Mouse (Mus musculus): ENCODE data around the gene Olfr799. TPM values are rescaled to one million over a fixed set of nuclear protein-coding genes. Genes with fewer than 3 reads are reported as not detected.

The Olfr799 gene
- not detected in 2 replicates for polyA plus RNA-seq (2015; fragmentation: Nextera tagmentation; extraction: Ambion mirVana)

- Histone ChIP-seq H3K9me3 (no peaks in the 10 kb centered on the region), H3K27me3 (no peaks in the 10 kb centered on the region), H3K4me3 (no peak within 1 kb of the TSS), H3K9ac (no peak within 1 kb of the TSS), H3K4me1 (no peaks in the 10 kb centered on the region), H3K36me3 (no peaks in the 10 kb centered on the region), H3K27ac (no peak within 1 kb of the TSS), H3K4me2 (no peak within 1 kb of the TSS)
- 13% methylated on average over 1 of the region's 1 CpGs for WGBS
- no peak for ATAC-seq (ENCODE audit: insufficient number of reproducible peaks, insufficient read depth, low FRiP score, low TSS enrichment, low read depth)
Observed at GRCm38 (mm10) chr10:129637184-129637583, at the start of gene Olfr799. Olfr799 (plus strand) TSS chr10:129637484.

DNA sequence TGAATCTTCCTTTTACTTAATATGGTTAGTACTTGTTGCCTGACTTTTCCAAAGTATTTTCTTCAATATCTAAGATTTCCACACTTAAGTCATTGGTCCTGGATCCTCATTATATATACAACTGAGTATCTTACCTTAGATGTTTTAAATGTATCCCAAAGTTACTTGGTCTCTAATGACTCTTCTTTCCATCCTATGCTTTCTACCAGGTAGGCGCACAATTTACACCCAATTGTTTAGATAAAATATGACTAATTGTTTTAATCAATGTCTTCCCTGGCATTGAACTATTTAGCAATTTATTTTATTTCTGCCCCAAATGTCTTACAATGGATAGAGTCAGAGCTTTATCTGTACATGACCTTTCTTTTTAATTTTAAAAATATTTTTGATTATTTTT is 24.8 kb upstream of the Olfr799 start, which contains the start of gene Olfr796:
TSS of gene Olfr796 (minus strand) at position 101 of the 400 bp plus-strand sequence.
- Histone ChIP-seq H3K27me3 (no peaks in the 10 kb centered on the region), H3K9ac (no peak within 1 kb of the TSS), H3K4me1 (no peaks in the 10 kb centered on the region), H3K4me2 (no peak within 1 kb of the TSS), H3K36me3 (no peaks in the 10 kb centered on the region), H3K27ac (no peak within 1 kb of the TSS), H3K9me3 (no peaks in the 10 kb centered on the region), H3K4me3 (no peak within 1 kb of the TSS)
- no peak for ATAC-seq (ENCODE audit: insufficient number of reproducible peaks, insufficient read depth, low FRiP score, low TSS enrichment, low read depth)
- WGBS: 94% methylated on average over 1 of the region's 1 CpGs

- no peaks in the 10 kb centered on the region for H3K27me3 ChIP-seq
- H3K27ac ChIP-seq: no peak overlapping the region
- no peaks in the 10 kb centered on the region for H3K9me3 ChIP-seq
- H3K36me3 ChIP-seq: no peaks in the 10 kb centered on the region
- H3K4me3 ChIP-seq: no peak overlapping the region
- no peak for ATAC-seq (ENCODE audit: insufficient number of reproducible peaks, insufficient read depth, low FRiP score, low TSS enrichment, low read depth)
- no peak overlapping the region for H3K9ac ChIP-seq
- H3K4me1 ChIP-seq: no peaks in the 10 kb centered on the region
- 41% methylated on average over 1 of the region's 1 CpGs for WGBS
- no peak overlapping the region for H3K4me2 ChIP-seq
Observed at GRCm38 (mm10) chr10:129621724-129622123, 15.6 kb upstream of the Olfr799 start.

- no peak for ATAC-seq (ENCODE audit: insufficient number of reproducible peaks, insufficient read depth, low FRiP score, low TSS enrichment, low read depth)
- no peaks in the 10 kb centered on the region for H3K36me3 ChIP-seq
- no peak overlapping the region for H3K4me3 ChIP-seq
- no peak overlapping the region for H3K9ac ChIP-seq
- no peak overlapping the region for H3K27ac ChIP-seq
- no peak overlapping the region for H3K4me2 ChIP-seq
- no peaks in the 10 kb centered on the region for H3K27me3 ChIP-seq
- H3K4me1 ChIP-seq: no peaks in the 10 kb centered on the region
- no peaks in the 10 kb centered on the region for H3K9me3 ChIP-seq
Observed at GRCm38 (mm10) chr10:129623251-129623650, 14.0 kb upstream of the Olfr799 start.

DNA sequence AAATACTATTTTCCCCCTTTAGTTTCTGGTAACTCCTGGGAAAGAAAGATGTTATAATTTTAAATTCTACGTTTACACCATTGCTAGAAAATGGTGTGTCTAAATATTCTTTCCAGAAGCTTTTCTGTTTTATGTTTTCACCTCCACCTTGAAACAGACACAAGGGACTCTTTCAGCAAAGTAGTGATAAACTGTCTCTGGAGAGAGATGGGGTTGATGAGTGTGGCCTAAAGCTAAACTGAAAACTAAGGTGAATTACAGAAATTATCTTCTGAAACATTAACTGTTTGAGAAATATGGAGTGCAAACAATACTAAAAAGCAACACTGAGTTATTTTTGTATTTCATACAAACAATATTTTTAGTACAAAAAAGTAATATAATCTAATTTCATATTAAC is 9.4 kb upstream of the Olfr799 start, which contains the start of gene Olfr798:
TSS of gene Olfr798 (minus strand) at position 101 of the 400 bp plus-strand sequence.
- WGBS: 78% methylated on average over 1 of the region's 1 CpGs
- ATAC-seq (ENCODE audit: insufficient number of reproducible peaks, insufficient read depth, low FRiP score, low TSS enrichment, low read depth): no peak
- H3K9ac ChIP-seq: no peak within 1 kb of the TSS
- H3K27me3 ChIP-seq: no peaks in the 10 kb centered on the region
- H3K4me1 ChIP-seq: no peaks in the 10 kb centered on the region
- H3K36me3 ChIP-seq: no peaks in the 10 kb centered on the region
- no peak within 1 kb of the TSS for H3K27ac ChIP-seq
- no peaks in the 10 kb centered on the region for H3K9me3 ChIP-seq
- H3K4me3 ChIP-seq: no peak within 1 kb of the TSS
- H3K4me2 ChIP-seq: no peak within 1 kb of the TSS

DNA sequence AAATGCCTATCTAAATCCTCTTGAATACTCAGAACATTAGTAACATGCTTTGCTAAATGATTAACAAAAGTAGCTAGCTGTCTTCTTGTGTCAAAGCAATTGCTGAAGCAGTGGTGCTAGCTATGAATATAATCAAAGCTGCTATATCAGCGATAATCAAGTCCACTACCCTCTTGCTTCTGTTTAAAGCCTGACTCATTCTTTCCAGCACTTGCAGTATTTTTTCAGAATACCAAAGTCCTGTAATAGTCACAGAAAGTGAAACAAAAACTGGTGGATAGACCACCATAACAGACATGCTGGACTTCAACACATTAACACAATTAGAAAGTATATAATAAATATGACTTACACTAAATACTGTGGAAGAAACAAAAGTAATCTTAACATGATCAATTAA is 14.5 kb downstream of the Olfr799 start:
- ATAC-seq (ENCODE audit: insufficient number of reproducible peaks, insufficient read depth, low FRiP score, low TSS enrichment, low read depth): no peak
- H3K9ac ChIP-seq: no peak overlapping the region

GRCm38 (mm10) chr10:129657394-129657793 is 20.1 kb downstream of the Olfr799 start, which contains the start of gene Olfr800:
Olfr800 (plus strand) TSS chr10:129657694.
- Histone ChIP-seq H3K27ac (no peak within 1 kb of the TSS), H3K27me3 (no peaks in the 10 kb centered on the region), H3K9me3 (no peaks in the 10 kb centered on the region), H3K4me2 (no peak within 1 kb of the TSS), H3K4me1 (no peaks in the 10 kb centered on the region), H3K9ac (no peak within 1 kb of the TSS), H3K4me3 (no peak within 1 kb of the TSS), H3K36me3 (no peaks in the 10 kb centered on the region)
- no peak for ATAC-seq (ENCODE audit: insufficient number of reproducible peaks, insufficient read depth, low FRiP score, low TSS enrichment, low read depth)

More for the DNA sequence above, 14.5 kb downstream of the Olfr799 start:
- 91% methylated on average over 1 of the region's 1 CpGs for WGBS
- H3K4me2 ChIP-seq: no peak overlapping the region
- H3K36me3 ChIP-seq: no peaks in the 10 kb centered on the region
- H3K27me3 ChIP-seq: no peaks in the 10 kb centered on the region
- no peaks in the 10 kb centered on the region for H3K9me3 ChIP-seq
- no peaks in the 10 kb centered on the region for H3K4me1 ChIP-seq
- H3K27ac ChIP-seq: no peak overlapping the region
- H3K4me3 ChIP-seq: no peak overlapping the region

DNA sequence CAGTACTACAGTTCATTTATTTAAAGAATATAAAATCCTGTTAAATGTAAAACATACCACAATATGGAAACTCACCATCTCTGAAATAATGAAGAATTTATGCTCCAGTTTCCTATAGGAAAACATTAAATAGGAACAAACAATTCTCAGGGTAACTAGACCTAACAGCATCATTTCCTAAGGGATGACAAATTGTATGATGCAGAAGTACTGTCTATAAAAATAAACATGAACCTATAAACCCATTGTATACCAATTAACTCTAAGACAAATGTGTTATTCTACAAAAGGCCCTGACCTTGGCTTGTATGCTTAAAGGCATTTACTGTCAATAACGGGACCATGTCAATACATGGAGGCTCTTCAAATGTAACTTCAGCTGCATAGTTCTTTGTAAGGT is 36.5 kb downstream of the Olfr799 start, which contains the start of gene Olfr801:
TSS of gene Olfr801 (minus strand) at position 101 of the 400 bp plus-strand sequence.
- Histone ChIP-seq H3K27me3 (no peaks in the 10 kb centered on the region), H3K4me3 (no peak within 1 kb of the TSS), H3K9ac (no peak within 1 kb of the TSS), H3K4me1 (no peaks in the 10 kb centered on the region), H3K36me3 (no peaks in the 10 kb centered on the region), H3K4me2 (no peak within 1 kb of the TSS), H3K9me3 (no peaks in the 10 kb centered on the region), H3K27ac (no peak within 1 kb of the TSS)
- no peak for ATAC-seq (ENCODE audit: insufficient number of reproducible peaks, insufficient read depth, low FRiP score, low TSS enrichment, low read depth)
- WGBS: 76% methylated on average over 1 of the region's 1 CpGs

DNA sequence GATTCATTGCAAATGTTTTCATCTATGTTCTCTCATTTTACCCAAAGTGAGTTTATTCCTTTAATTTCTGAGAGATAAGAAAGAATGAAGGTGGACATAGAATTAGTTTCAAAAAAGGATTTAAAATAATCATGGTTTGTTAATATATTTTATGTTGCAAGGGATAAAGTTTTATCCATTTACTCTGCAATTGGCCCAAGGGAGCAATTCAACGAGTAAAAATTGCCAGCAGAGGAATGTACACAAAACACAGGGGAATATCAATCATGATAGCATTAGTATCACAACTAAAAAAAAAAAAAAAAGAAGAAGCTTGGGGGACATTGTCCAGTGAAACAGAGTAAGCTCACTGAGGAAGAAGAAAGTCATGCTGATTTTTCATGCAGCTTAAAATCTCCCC is 50.8 kb downstream of the Olfr799 start, which contains the start of gene Olfr802:
TSS of gene Olfr802 (minus strand) at position 101 of the 400 bp plus-strand sequence.
- ATAC-seq (ENCODE audit: insufficient number of reproducible peaks, insufficient read depth, low FRiP score, low TSS enrichment, low read depth): no peak
- no peaks in the 10 kb centered on the region for H3K27me3 ChIP-seq
- H3K9me3 ChIP-seq: no peaks in the 10 kb centered on the region
- no peak within 1 kb of the TSS for H3K4me2 ChIP-seq
- no peak within 1 kb of the TSS for H3K9ac ChIP-seq
- H3K4me1 ChIP-seq: no peaks in the 10 kb centered on the region
- H3K4me3 ChIP-seq: no peak within 1 kb of the TSS
- H3K27ac ChIP-seq: no peak within 1 kb of the TSS
- 57% methylated on average over 1 of the region's 1 CpGs for WGBS
- no peaks in the 10 kb centered on the region for H3K36me3 ChIP-seq

DNA sequence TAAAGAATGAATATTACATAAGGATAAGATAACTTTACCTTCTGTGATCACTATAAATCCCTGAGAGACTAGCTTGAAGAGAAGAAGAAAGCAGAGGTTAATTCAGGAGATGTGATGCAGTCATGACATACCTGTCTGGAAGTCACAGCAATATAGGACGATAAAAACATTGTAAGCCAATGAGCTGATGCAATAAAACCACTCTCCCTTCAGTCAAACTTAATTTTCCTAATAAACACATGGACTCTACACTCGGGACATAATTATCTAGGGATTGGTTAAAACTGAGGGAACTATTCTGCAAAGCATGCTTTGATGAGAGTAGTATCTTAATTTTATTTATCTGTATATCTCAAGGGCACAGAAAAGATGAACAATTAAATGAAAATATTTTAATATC is 56.9 kb downstream of the Olfr799 start, which contains the start of gene Olfr803:
TSS of gene Olfr803 (minus strand) at position 101 of the 400 bp plus-strand sequence.
- WGBS: 79% methylated on average over 2 of the region's 2 CpGs
- no peak within 1 kb of the TSS for H3K9ac ChIP-seq
- no peaks in the 10 kb centered on the region for H3K27me3 ChIP-seq
- H3K36me3 ChIP-seq: no peaks in the 10 kb centered on the region
- no peaks in the 10 kb centered on the region for H3K9me3 ChIP-seq
- no peaks in the 10 kb centered on the region for H3K4me1 ChIP-seq
- no peak within 1 kb of the TSS for H3K4me2 ChIP-seq
- no peak within 1 kb of the TSS for H3K4me3 ChIP-seq
- no peak for ATAC-seq (ENCODE audit: insufficient number of reproducible peaks, insufficient read depth, low FRiP score, low TSS enrichment, low read depth)
- H3K27ac ChIP-seq: no peak within 1 kb of the TSS
